Mouse (Mus musculus): Measurements from ENCODE around the gene Phrf1. TPM values are rescaled to one million over a fixed set of nuclear protein-coding genes. Genes with fewer than 3 reads are reported as not detected.
"Not testable (repeated sequence)": the region's sequence is repeated elsewhere in the genome, so short reads cannot be mapped to it uniquely, and the experiment has no call there.

Phrf1 gene
- total RNA-seq, 2 experiments from 2014 or later = 76.9 to 78.8 TPM

GRCm38 (mm10) chr7:141250486-141250885 lies 21.9 kb downstream of the Phrf1 start:
- not testable (repeated sequence) for DNase-seq (ENCODE audit: low spot score in 2 of 2)

- no peak for DNase-seq (ENCODE audit: low spot score in 2 of 2)
Observed at GRCm38 (mm10) chr7:141256159-141256558, 27.6 kb downstream of the Phrf1 start.

GRCm38 (mm10) chr7:141261480-141261879 lies 32.9 kb downstream of the Phrf1 start:
- no peak for DNase-seq (ENCODE audit: low spot score in 2 of 2)

DNA sequence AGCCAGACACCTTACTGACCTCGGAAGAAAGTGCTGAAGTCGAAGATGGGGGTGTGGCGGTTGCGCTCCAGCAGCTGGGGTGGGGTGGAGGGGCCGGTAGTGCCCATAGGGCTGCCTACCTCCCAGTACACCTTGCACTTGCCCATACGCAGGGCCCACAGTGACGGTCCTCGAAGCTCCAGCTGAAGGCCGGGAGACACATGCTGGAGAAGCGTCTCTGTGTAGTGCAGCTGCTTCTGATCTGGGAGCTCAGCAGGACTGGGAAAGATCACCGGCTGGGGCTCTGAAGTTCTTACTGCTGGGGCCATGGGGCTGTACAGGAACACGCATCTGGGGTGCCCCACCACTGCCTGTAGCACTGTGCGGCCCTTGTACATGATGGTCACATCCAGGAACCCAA lies 35.1 kb downstream of the Phrf1 start:
- no peak for DNase-seq (ENCODE audit: low spot score in 2 of 2)

GRCm38 (mm10) chr7:141264041-141264700 lies 35.6 kb downstream of the Phrf1 start:
- DNase-seq (ENCODE audit: low spot score in 2 of 2) = no peak

GRCm38 (mm10) chr7:141264761-141265410 lies 36.3 kb downstream of the Phrf1 start:
- DNase-seq (ENCODE audit: low spot score in 2 of 2) = no peak

- no peak for DNase-seq (ENCODE audit: low spot score in 2 of 2)
Observed at GRCm38 (mm10) chr7:141265411-141265738, 36.8 kb downstream of the Phrf1 start.

- DNase-seq (ENCODE audit: low spot score in 2 of 2) = peak in 1 of 2 experiments; percentile 26
Observed at GRCm38 (mm10) chr7:141265739-141266561, 37.4 kb downstream of the Phrf1 start, which contains the start of gene Irf7. Gene Irf7 (minus strand): TSS chr7:141266481.

DNA sequence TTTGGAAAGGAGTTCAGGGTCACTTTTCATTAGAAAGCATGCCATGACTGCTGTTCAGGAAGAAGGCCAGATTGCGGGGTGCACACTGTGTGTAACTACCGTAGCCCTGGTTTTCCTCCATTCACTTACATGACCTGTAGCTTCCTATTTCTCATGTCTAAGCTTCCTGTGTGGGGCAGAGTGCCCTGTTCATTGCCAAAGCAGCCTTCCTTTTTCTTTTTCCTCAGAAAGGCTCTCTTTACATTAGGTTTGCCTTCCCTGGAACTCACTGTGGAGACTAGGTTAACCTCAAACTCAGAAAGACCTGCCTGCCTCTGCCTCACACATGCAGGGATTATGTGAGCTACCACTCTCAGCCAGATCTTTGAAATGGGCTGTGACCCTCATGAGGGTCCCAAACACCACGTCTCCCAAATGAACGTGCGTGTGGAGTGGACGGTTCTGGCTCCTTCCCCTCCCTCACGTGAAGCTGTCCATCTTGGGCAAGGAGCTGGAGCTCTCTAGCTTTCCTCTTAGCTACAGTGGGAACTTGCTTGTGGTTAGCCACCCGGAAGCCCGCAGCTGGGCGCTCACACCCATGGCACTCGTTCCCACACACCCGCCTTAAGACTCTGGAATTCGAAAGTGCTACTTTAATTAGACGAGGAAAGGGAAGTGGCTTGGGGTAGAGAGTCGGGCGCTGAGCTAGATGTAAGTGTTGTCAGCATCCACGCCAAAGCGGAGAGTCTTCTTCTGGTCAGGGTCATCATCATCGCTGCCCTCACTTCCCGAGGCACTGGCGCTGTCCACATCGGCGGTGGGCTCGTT lies 40.1 kb downstream of the Phrf1 start:
- DNase-seq (ENCODE audit: low spot score in 2 of 2) = no peak

DNA sequence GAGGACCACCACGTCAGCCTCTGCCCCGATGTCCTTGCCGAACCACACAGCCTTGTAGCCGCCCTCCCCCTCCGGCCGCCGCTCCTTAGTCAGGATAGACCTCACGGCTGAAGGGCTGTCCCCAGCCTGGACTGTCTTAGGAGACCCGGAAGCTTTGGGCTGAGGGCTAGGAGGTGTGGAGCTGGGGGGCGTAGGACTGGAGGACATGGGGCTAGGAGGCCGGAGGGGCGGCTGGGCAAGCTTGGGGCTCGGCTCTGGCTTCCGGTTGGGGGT lies 40.6 kb downstream of the Phrf1 start:
- DNase-seq (ENCODE audit: low spot score in 2 of 2) = no peak

- no peak for DNase-seq (ENCODE audit: low spot score in 2 of 2)
Observed at GRCm38 (mm10) chr7:141270631-141271030, 42.0 kb downstream of the Phrf1 start.

- DNase-seq (ENCODE audit: low spot score in 2 of 2) = no peak
Observed at GRCm38 (mm10) chr7:141275356-141275755, 46.8 kb downstream of the Phrf1 start.

GRCm38 (mm10) chr7:141276546-141276945 lies 48.0 kb downstream of the Phrf1 start, which contains the start of gene Cdhr5:
Gene Cdhr5 (minus strand): TSS chr7:141276786.
- no peak for DNase-seq (ENCODE audit: low spot score in 2 of 2)

DNA sequence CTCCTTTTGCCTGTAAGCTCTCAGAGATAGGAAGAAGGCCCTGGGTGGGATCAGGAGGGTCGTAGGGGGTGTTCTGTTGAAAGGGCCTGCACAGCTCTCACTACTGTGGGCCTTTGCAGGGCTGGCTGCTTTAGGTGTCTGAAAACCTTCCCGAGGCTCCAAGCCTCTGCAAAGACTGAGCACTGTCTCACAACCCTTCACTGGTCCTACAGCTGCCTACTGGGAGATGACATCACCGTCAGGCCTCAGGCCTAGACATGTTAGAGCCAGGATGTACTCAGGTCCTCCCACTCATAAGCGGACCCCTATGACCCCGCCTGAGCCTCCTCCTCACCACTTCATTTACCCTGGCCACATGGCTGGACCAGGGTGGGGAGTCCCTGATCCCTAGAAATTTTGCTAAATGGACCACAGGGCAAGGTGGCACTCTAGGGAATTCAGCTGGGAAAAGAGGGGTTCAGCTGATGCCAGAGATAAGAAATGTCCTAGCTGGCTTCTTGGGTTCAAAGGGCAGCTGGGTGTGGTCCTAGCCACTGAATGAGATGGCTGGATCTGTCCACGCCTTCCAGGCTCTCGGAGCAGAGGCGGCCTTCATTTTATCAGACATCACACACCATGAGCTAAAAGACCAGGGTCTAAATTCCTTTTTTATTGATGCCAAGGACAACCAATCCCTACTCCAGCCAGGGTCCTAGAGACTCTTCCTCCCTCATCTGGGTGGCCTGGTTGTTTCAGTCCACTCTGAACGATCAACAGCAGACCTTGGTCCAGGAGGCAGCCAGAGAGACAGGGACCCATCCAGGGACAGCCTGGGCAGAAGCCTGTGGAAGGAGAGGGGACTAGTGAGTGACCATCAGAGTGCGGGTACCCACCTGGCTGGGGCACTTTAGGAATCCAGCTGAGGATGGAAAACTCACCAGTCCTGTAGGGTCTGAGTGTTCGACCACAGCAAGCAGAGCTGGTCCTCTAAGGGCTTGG lies 49.4 kb downstream of the Phrf1 start:
- DNase-seq (ENCODE audit: low spot score in 2 of 2) = no peak

DNA sequence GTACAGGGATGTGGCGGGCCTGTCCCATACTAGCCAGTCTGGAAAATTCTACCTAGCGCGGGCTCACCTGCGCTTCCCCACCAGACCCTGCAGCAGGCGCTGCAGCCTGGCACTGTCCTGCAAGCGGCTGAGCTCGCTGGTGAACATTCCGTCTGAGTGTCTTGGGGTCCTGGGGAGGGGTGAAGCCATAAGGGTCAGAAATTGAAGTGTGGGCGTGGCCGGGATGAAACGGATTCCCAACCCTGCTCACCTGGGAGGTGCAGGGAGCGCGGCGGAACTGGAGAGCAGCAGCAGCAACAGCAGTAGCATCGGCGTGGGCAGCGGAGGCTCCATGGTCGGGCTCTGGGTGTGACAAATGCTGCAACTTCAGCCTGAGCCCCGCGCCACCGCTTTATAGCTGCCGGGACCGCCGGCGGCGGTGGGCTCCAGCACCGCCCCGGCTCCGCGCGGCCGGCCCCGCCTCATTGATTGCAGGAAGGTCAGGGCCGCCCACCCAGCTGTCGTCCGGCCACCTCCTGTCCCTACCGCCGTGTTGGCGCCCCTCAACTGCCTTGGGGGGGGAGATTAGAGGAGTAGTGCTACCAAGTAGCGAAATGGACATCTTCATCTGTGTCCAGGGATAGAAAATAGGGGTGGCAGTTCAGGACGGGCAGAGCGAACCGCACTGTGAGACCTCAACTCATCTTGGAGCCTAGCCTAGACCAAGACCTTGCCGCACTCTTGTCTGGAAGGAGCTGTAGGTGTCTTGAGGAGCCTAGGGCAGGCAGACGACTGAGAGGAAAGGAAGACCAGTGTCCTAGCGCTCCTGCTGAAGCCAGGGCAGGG lies 50.4 kb downstream of the Phrf1 start, which contains the start of gene Sct:
Gene Sct (minus strand): TSS at position 368 of the 825 bp plus-strand sequence.
- no peak for DNase-seq (ENCODE audit: low spot score in 2 of 2)

DNA sequence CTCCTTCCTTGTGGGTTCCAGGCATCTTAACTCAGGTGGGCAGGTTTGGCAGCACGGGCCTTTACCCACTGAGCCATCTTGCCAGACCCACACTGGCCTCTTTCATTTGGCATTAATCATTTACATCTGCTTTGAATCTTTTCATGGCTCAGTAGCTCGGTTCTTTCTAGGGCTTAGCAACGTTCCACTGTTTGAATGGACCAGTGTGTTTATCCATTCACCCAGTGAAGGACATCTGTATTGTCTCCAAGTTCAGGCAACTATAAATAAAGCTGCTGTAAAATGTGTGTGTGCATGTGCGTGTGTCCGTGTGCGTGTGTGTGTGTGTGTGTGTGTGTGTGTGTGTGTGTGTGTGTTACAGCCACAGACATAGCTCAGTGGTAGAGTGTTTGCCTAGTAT lies 52.9 kb downstream of the Phrf1 start:
- no peak for DNase-seq (ENCODE audit: low spot score in 2 of 2)

- no peak for DNase-seq (ENCODE audit: low spot score in 2 of 2)
Observed at GRCm38 (mm10) chr7:141282756-141283155, 54.2 kb downstream of the Phrf1 start.

DNA sequence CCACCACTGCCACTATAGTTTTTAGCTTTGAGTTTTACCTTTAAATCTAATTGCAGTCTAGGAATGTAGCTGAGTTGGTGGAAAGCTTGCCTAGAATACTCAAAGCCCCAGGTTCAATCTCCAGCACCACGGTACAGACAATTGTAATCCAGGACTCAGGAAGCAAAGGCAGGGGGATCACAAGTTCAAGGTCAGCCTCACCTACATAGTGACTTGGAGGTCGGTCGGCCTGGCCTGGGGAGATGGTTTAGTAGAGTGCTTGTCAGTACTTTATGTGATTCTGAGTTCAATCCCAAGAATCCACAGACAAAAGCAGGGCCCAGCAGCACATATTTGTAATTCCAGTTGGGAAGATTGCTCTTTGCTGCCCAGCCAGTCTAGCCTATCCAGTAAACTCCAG lies 59.5 kb downstream of the Phrf1 start:
- no peak for DNase-seq (ENCODE audit: low spot score in 2 of 2)

- peak in 1 of 2 experiments; percentile 33 for DNase-seq (ENCODE audit: low spot score in 2 of 2)
Observed at GRCm38 (mm10) chr7:141291921-141292582, 63.5 kb downstream of the Phrf1 start, which contains the start of gene Drd4. Gene Drd4 (plus strand): TSS chr7:141292006.

All from layer of hippocampus, adult 18-20 months (tissue).